Mouse (Mus musculus): ENCODE data around the gene Tmem104. TPM values are rescaled to one million over a fixed set of nuclear protein-coding genes. Genes with fewer than 3 reads are reported as not detected.

Gene Tmem104
- total RNA-seq (2015; ENCODE audit: low replicate concordance) (5.0 and 6.3 TPM in 2 replicates), total RNA-seq (2017; ENCODE audit: low replicate concordance) (0.64 and 6.3 TPM in 2 replicates)

- ATAC-seq (replicated peaks; ENCODE audit: low FRiP score, poor library complexity, severe bottlenecking): peak; percentile 91
Observed at GRCm38 (mm10) chr11:115187224-115187639, at the start of gene Tmem104. Gene Tmem104, plus strand, starts transcription at chr11:115187487.

- ATAC-seq (replicated peaks; ENCODE audit: low FRiP score, poor library complexity, severe bottlenecking): no peak
Observed at GRCm38 (mm10) chr11:115138597-115139262, 48.6 kb upstream of the Tmem104 start.

DNA sequence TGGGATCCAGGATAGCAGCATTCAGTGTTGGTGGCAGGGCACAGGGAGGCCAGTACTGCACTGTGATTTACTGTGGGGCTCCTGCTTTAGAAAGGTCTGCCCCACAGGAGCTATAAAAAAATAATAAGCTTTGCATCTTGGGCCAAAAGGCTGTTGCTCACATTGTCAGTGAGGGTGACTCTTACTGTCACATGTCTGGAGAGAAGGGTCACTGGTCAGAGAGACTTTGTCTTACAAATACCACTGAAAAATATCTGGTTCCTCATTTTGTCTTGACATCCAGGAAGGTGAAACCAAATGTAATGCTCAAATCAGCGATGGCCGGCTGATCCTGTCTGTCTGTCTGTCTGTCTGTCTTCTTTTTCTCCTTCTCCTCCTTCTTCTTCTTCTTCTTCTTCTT, 45.3 kb upstream of the Tmem104 start:
- no peak for ATAC-seq (replicated peaks; ENCODE audit: low FRiP score, poor library complexity, severe bottlenecking)

GRCm38 (mm10) chr11:115147813-115148212, 39.5 kb upstream of the Tmem104 start:
- no peak for ATAC-seq (replicated peaks; ENCODE audit: low FRiP score, poor library complexity, severe bottlenecking)

- ATAC-seq (replicated peaks; ENCODE audit: low FRiP score, poor library complexity, severe bottlenecking): no peak
Observed at GRCm38 (mm10) chr11:115150741-115151254, 36.5 kb upstream of the Tmem104 start.

DNA sequence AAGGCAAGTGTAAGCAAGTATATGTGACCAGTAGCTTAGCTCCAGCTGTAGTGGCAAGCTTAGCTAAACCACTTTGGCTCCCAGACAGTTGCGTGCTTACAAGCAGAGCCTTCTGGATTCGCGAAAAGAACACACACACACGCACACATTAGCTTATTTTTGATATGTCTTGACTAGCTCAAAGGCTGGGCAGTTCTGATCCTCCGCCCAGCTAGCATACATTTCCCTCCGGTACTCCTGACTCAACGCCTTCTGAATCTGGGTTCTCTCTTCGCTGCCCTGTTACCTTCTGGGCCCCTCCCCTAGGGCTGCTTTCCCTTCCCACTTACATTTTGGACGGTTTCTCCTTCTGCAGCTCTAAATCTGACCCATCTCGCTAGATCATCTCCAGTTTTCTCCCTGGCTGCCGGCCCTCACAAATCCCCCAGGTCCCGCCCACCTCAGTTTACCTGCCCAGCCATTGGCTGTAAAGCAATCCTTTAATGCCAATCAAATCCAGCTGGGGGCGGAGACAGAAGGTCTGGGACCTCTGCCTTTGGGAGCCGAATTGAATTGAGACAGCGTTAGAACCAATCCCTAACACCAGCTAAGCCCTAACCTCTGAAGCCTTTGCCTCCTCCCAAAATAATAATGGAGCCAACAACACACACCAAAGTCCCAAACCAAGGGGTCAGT, 35.4 kb upstream of the Tmem104 start:
- ATAC-seq (replicated peaks; ENCODE audit: low FRiP score, poor library complexity, severe bottlenecking): no peak

DNA sequence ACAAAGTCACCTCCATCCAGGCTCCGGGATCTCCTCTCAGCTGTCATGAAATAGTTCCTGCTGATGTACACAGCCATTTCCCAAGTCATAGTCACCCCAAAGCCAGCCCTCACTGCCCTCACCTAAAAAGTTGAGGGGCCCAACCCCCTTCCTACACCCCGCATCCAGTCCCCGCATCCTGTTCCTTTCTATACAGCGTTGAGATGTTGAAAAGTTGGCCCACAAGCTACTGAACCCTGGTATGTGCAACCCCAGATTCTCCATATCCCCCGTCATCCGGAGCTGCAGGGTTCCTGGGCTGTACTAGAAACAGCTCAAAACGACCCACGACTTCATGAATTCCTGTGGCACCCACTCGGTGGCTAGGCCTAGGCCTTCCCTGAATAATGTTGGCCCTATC, 34.2 kb upstream of the Tmem104 start:
- no peak for ATAC-seq (replicated peaks; ENCODE audit: low FRiP score, poor library complexity, severe bottlenecking)

- peak; percentile 74 for ATAC-seq (replicated peaks; ENCODE audit: low FRiP score, poor library complexity, severe bottlenecking)
Observed at GRCm38 (mm10) chr11:115153699-115154292, 33.5 kb upstream of the Tmem104 start.

DNA sequence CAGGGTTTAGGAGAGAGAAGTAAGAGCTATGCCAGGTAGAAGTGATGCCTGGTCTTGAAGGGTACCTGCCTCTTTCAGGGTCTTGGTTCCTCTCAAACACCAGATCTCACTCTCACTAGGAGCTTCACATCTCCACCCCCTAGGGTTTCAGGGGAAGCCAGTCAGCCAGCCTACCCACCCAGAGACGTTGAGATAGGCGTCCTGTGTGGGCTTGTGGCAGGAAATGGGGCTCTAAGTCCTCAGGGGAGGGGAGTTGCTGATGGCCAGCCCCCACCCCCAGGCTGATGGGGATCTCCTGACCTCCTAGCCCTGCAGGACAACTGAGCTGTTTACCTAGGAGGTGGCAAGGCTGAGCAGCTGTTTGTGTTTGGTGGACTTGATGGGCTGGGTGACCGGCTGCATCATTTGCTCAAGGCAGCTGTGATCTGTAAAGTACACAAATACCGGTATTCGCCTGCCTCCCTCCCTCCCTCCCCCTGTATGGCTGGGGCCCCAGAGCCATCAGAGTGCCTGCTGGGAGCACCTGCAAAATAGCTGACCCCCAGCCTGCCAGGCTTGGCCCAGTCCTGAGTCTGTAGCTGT, 32.1 kb upstream of the Tmem104 start:
- ATAC-seq (replicated peaks; ENCODE audit: low FRiP score, poor library complexity, severe bottlenecking): no peak

DNA sequence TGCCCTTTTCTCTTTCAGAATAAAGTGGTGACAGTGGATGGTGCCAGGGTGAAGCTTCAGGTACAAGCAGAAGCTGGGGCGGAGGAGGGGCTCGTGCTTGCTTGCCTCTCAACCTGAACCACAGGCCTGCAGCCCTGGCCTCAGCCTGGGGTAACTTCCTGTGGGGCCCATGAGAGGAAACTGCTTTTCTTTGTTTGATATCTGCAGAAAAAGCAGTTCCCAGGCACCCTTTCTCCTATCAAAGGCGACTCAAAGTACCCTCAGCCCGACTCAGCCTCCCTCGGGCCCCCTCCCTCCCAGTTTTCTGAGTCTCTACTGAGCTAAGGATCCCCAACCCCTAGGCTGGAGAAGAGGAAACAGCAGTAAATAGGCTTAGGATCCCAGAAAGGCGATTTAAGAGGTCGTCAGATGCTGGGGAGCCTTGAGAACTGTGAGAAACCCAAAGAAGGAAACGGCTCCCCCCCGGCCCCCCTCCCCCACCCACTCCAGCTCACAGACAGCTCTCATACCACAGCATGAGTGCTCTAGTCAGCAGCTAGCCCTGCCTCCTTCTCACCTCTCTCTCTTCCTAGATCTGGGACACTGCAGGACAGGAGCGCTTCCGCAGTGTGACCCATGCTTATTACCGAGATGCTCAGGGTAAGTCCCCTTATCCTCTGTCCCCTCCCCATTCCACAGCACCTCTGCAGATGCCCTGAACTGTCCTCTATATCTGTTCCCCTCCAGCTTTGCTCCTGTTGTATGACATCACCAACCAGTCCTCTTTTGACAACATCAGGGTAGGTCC, 29.2 kb upstream of the Tmem104 start:
- ATAC-seq (replicated peaks; ENCODE audit: low FRiP score, poor library complexity, severe bottlenecking): no peak

DNA sequence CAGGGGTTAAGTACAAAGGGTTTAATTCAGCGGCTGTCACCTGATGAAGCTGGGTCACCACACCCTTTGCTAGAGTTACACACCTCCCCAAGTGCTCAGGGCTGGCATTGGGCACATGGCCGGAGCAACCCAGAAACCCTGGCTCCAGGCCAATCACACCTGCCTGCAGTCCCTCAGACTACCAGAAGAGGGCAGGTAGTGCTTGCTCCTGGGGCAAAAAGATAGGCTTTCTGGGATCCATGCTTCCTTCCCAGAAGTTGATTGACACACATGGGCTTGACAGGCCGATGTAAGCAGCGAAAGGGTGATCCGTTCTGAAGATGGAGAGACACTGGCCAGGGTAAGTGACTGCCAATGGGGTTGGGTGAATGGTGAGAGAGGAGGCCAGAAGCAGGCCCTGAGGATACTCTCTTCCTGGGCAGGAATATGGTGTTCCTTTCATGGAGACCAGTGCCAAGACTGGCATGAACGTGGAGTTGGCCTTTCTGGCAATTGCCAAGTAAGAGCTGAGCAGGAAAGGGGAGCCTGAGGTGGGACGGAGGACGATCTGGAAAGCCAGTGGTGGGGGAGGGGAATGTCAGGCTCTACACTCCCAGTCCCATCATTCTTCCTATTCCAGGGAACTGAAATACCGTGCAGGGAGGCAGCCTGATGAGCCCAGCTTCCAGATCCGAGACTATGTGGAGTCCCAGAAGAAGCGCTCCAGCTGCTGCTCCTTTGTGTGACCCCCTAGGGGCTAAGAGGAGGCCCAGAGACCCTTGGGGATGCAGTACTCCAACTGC, 27.1 kb upstream of the Tmem104 start:
- ATAC-seq (replicated peaks; ENCODE audit: low FRiP score, poor library complexity, severe bottlenecking): no peak

- ATAC-seq (replicated peaks; ENCODE audit: low FRiP score, poor library complexity, severe bottlenecking): no peak
Observed at GRCm38 (mm10) chr11:115160883-115161577, 26.3 kb upstream of the Tmem104 start.

GRCm38 (mm10) chr11:115161578-115162204, 25.6 kb upstream of the Tmem104 start:
- ATAC-seq (replicated peaks; ENCODE audit: low FRiP score, poor library complexity, severe bottlenecking): no peak

GRCm38 (mm10) chr11:115162205-115162601, 25.1 kb upstream of the Tmem104 start:
- ATAC-seq (replicated peaks; ENCODE audit: low FRiP score, poor library complexity, severe bottlenecking): no peak

- ATAC-seq (replicated peaks; ENCODE audit: low FRiP score, poor library complexity, severe bottlenecking): peak; percentile 94
Observed at GRCm38 (mm10) chr11:115162832-115163480, 24.3 kb upstream of the Tmem104 start, which contains the start of gene Slc9a3r1. Gene Slc9a3r1, plus strand, starts transcription at chr11:115163341.

- ATAC-seq (replicated peaks; ENCODE audit: low FRiP score, poor library complexity, severe bottlenecking): no peak; the same call in 1 of the 2 replicates
Observed at GRCm38 (mm10) chr11:115163568-115164150, 23.6 kb upstream of the Tmem104 start.

Data from erythroid progenitor cell, adult 5-6 weeks (primary cell).